Mouse (Mus musculus) lung, embryonic 15.5 days (tissue): Measurements from ENCODE around the gene Tmprss9. TPM values are rescaled to one million over a fixed set of nuclear protein-coding genes. Genes with fewer than 3 reads are reported as not detected.

Experiments
- ATAC-seq: fragments of 200-750 bp; cut with Nextera tagmentation; 2 replicates; pipeline ENCODE4 v1.8.0; 2017; ENCODE audit warnings: moderate number of reproducible peaks, borderline replicate concordance; ENCODE audit not compliant: low FRiP score, low TSS enrichment; ENCODE audit errors: extremely low read depth
- H3K27ac ChIP-seq: fragments of 300-500 bp; sonication (generic); 2 replicates; pipeline ENCODE4 v1.5.1; 2015; ENCODE audit warnings: moderate library complexity, mild to moderate bottlenecking, inconsistent platforms
- H3K27me3 ChIP-seq: fragments of 300-500 bp; sonication (generic); 2 replicates; pipeline ENCODE4 v1.6.1; 2015; ENCODE audit warnings: inconsistent platforms
- H3K36me3 ChIP-seq: fragments of 300-500 bp; sonication (generic); 2 replicates; pipeline ENCODE4 v1.6.1; 2015; ENCODE audit warnings: inconsistent platforms
- H3K4me1 ChIP-seq: fragments of 300-500 bp; sonication (generic); 2 replicates; pipeline ENCODE4 v1.6.1; 2015; ENCODE audit warnings: inconsistent platforms
- H3K4me2 ChIP-seq: fragments of 300-500 bp; sonication (generic); 2 replicates; pipeline ENCODE4 v1.6.1; 2015; ENCODE audit warnings: inconsistent platforms, mild to moderate bottlenecking, moderate library complexity
- H3K4me3 ChIP-seq: fragments of 300-500 bp; sonication (generic); 2 replicates; pipeline ENCODE4 v1.5.1; 2015; ENCODE audit warnings: mild to moderate bottlenecking, inconsistent platforms
- H3K9ac ChIP-seq: fragments of 300-500 bp; sonication (generic); 2 replicates; pipeline ENCODE4 v1.6.1; 2015; ENCODE audit warnings: inconsistent platforms
- H3K9me3 ChIP-seq: fragments of 300-500 bp; sonication (generic); 2 replicates; pipeline ENCODE4 v1.6.1; 2016; ENCODE audit warnings: inconsistent platforms
- WGBS: fragments of 180-500 bp; shearing (Covaris S2); methylation state at CpG from one replicate; pipeline ENCODE4 v1.1.7; 2015; 5-methylcytosine and 5-hydroxymethylcytosine counted together
- polyA plus RNA-seq: library from polyadenylated mRNA; unstranded; fragments of >200 nt; fragmentation: Nextera tagmentation; extraction: Ambion mirVana; gene quantifications from 2 replicates; pipeline ENCODE4 v1.2.1, GENCODE M21; 2015

The Tmprss9 gene
- polyA plus RNA-seq, 1 experiment from 2014 or later, result not detected

DNA sequence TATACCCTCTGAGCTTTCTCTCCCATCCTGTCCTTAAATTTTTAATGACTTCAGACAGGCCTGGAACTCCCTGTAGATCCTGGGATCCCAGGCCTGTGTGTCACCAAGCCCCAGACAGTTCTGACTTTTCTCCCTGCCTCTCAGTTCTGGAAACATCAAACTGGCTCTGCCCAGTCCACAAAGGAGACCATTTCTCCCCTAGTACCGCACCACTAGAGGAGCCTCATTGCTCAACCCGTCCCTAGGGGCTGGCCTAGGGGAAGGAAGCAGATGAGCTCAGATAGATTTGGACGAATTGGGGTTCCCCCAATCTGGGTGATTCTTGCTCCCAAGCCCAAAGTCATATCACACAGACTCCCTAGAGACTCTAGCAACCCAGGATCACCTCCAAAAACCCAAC lies 63.6 kb downstream of the Tmprss9 start:
- H3K4me2 ChIP-seq, result peak overlapping the region; percentile 79
- no peak overlapping the region for H3K4me3 ChIP-seq
- H3K4me1 ChIP-seq, result peaks cover 86% of the 10 kb centered on the region
- no peak overlapping the region for H3K9ac ChIP-seq
- 13% methylated on average over 3 of the region's 3 CpGs for WGBS
- no peaks in the 10 kb centered on the region for H3K36me3 ChIP-seq
- H3K9me3 ChIP-seq, result no peaks in the 10 kb centered on the region
- H3K27ac ChIP-seq, result 0 out of 2 replicates have a peak overlapping the region, but pooled peaks have one; percentile 15
- peaks cover 30% of the 10 kb centered on the region for H3K27me3 ChIP-seq
- ATAC-seq, result no peak

DNA sequence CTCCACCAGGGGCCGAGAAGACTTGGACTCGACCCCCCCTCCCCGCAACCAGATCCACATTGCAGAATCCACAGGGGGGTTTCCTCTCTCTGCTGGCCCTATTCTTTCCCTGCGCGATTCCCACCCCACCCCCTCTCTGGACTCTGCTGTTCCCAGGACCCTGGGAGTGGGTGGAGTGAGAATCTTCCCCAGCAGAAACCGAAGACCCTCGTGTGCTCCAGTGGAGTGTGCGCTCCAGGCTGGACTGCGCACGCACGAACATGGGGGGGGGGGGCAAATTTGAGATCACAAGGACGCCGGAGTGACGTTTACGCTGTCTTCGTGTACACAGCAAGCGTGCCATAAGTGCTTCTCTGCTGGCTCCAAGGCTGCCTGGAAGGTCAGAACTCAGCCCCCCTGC lies 64.0 kb downstream of the Tmprss9 start:
- Histone ChIP-seq H3K36me3 (no peaks in the 10 kb centered on the region), H3K4me1 (peaks cover 90% of the 10 kb centered on the region), H3K9me3 (no peaks in the 10 kb centered on the region), H3K4me2 (peak overlapping the region; percentile 79), H3K27me3 (peaks cover 30% of the 10 kb centered on the region), H3K27ac (peak overlapping the region; percentile 75), H3K4me3 (peak overlapping the region; percentile 38), H3K9ac (peak overlapping the region; percentile 39; the same call in 1 of the 2 replicates)
- ATAC-seq, result no peak
- WGBS, result 2% methylated on average over 17 of the region's 17 CpGs

DNA sequence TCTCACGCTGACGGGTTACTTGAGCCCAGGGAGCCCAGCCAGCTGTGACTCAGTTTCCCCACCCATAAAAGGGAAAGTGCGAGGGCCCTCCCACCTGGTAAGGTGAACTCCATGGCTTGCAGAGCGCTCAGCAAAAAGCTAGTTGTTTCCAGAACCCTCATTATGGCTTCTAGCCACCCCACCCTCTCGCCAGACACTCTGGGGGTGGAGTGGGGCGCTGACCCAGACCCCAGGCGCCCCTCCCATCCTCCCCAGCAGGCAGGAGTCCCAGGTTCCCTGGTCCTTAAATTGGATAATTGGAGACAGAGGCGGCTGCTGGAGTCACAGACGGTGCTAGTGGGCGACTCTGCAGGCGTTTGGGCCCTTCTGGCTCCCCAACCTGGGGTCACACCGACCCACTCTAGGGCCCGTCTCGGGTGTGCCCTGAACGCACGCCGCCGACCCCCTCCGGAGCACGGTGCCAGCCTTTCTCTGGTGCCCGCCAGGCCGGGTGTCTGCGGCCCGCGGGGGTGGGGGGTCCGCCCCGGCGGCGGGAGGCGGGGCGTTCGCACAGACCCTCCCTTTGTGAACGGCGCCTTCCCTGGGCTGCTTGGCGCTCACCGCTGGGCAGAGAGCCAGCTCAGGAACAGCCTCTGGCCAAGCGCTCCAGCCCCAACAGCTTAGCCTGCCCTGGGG lies 64.6 kb downstream of the Tmprss9 start:
- 2% methylated on average over 37 of the region's 37 CpGs for WGBS
- H3K9me3 ChIP-seq, result no peaks in the 10 kb centered on the region

GRCm38 (mm10) chr10:80936810-80937164 lies 65.1 kb downstream of the Tmprss9 start:
- H3K4me1 ChIP-seq, result peaks cover 83% of the 10 kb centered on the region
- H3K36me3 ChIP-seq, result no peaks in the 10 kb centered on the region
- H3K27me3 ChIP-seq, result peaks cover 24% of the 10 kb centered on the region
- 8% methylated on average over 6 of the region's 6 CpGs for WGBS
- H3K4me2 ChIP-seq, result peak overlapping the region; percentile 79
- H3K9me3 ChIP-seq, result no peaks in the 10 kb centered on the region
- H3K27ac ChIP-seq, result peak overlapping the region; percentile 75
- ATAC-seq, result no peak
- H3K4me3 ChIP-seq, result peak overlapping the region; percentile 38
- no peak overlapping the region for H3K9ac ChIP-seq

More for the DNA sequence above, 64.6 kb downstream of the Tmprss9 start:
- H3K27ac ChIP-seq, result peak overlapping the region; percentile 75
- peak; percentile 23; the same call in 1 of the 2 replicates for ATAC-seq
- H3K4me2 ChIP-seq, result peak overlapping the region; percentile 79
- H3K4me3 ChIP-seq, result peak overlapping the region; percentile 38
- no peaks in the 10 kb centered on the region for H3K36me3 ChIP-seq
- H3K27me3 ChIP-seq, result peaks cover 29% of the 10 kb centered on the region
- H3K9ac ChIP-seq, result peak overlapping the region; percentile 39
- H3K4me1 ChIP-seq, result peaks cover 88% of the 10 kb centered on the region

- H3K27me3 ChIP-seq, result peaks cover 20% of the 10 kb centered on the region
- peak overlapping the region; percentile 75 for H3K27ac ChIP-seq
- no peaks in the 10 kb centered on the region for H3K36me3 ChIP-seq
- H3K4me2 ChIP-seq, result peak overlapping the region; percentile 79
- 29% methylated on average over 8 of the region's 8 CpGs for WGBS
- no peak overlapping the region for H3K4me3 ChIP-seq
- H3K4me1 ChIP-seq, result peaks cover 74% of the 10 kb centered on the region
- ATAC-seq, result peak; percentile 23
- no peaks in the 10 kb centered on the region for H3K9me3 ChIP-seq
- H3K9ac ChIP-seq, result no peak overlapping the region
These were observed 66.0 kb downstream of the Tmprss9 start for GRCm38 (mm10) chr10:80937646-80938045.

- peak overlapping the region; percentile 15 for H3K9ac ChIP-seq
- 12% methylated on average over 15 of the region's 15 CpGs for WGBS
These were observed 67.3 kb downstream of the Tmprss9 start for GRCm38 (mm10) chr10:80938831-80939550.

DNA sequence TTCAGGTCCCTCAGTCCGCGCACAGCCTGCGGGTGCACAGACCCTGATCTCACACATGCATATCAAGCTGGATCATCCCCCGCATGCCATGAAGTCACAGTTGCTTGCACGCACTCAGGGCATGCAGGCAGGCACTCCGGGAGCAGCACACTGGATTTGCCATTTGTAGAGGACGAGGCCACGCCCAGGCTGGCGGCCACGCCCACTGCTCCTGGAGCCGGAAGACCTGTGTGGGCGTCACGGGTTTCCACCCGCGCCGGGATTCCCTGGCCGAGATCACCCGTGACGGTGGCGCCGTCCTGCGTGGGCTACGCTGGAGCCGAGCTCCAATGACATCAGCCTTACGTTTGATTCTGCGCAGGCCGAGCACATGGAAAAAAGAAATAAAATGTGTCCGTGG lies 68.0 kb downstream of the Tmprss9 start:
- peak overlapping the region; percentile 83 for H3K27ac ChIP-seq
- H3K4me1 ChIP-seq, result peaks cover 60% of the 10 kb centered on the region
- peak overlapping the region; percentile 15 for H3K9ac ChIP-seq
- H3K9me3 ChIP-seq, result no peaks in the 10 kb centered on the region
- H3K27me3 ChIP-seq, result 0 out of 2 replicates have a peak, but pooled peaks cover under 1% of the 10 kb centered on the region
- peak overlapping the region; percentile 63 for H3K4me2 ChIP-seq
- 3% methylated on average over 28 of the region's 28 CpGs for WGBS
- no peaks in the 10 kb centered on the region for H3K36me3 ChIP-seq
- H3K4me3 ChIP-seq, result peak overlapping the region; percentile 33
- peak; percentile 37; the same call in 1 of the 2 replicates for ATAC-seq

More at GRCm38 (mm10) chr10:80938831-80939550, 67.3 kb downstream of the Tmprss9 start:
- Histone ChIP-seq H3K4me2 (peak overlapping the region; percentile 63), H3K4me1 (peaks cover 61% of the 10 kb centered on the region), H3K27ac (peak overlapping the region; percentile 83), H3K36me3 (no peaks in the 10 kb centered on the region), H3K9me3 (no peaks in the 10 kb centered on the region), H3K4me3 (peak overlapping the region; percentile 33), H3K27me3 (peaks cover 7% of the 10 kb centered on the region; the same call in 1 of the 2 replicates)
- peak; percentile 11; the same call in 1 of the 2 replicates for ATAC-seq

GRCm38 (mm10) chr10:80940320-80940987 lies 68.8 kb downstream of the Tmprss9 start:
- ATAC-seq, result 0 out of 2 replicates have a peak, but pooled peaks have one; percentile 11
- H3K27ac ChIP-seq, result peak overlapping the region; percentile 83
- H3K9me3 ChIP-seq, result no peaks in the 10 kb centered on the region
- H3K4me3 ChIP-seq, result peak overlapping the region; percentile 33; the same call in 1 of the 2 replicates
- H3K4me1 ChIP-seq, result peaks cover 56% of the 10 kb centered on the region
- H3K27me3 ChIP-seq, result no peaks in the 10 kb centered on the region
- H3K4me2 ChIP-seq, result peak overlapping the region; percentile 63
- 0 out of 2 replicates have a peak overlapping the region, but pooled peaks have one; percentile 15 for H3K9ac ChIP-seq
- H3K36me3 ChIP-seq, result no peaks in the 10 kb centered on the region
- WGBS, result 17% methylated on average over 8 of the region's 8 CpGs

DNA sequence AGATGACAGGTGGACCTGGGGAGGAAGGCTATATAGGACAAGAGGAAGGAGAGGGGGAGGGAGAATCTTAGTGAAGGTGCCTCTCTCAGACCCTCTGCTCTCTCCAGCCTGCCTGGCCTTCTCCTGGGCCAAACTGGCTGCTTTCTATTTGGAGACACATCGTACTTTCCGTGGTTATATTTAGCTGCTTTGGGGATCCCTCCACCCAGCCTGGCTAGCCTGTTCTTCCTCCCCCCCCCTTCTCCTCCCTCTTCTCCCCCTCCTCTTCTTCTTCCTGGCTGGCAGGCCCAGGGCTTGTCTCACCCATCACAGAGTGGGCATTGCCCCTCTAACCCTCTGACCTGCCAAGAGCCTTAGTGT lies 69.3 kb downstream of the Tmprss9 start:
- no peak for ATAC-seq
- Histone ChIP-seq H3K9ac (no peak overlapping the region), H3K4me1 (peaks cover 51% of the 10 kb centered on the region), H3K27me3 (no peaks in the 10 kb centered on the region), H3K27ac (peak overlapping the region; percentile 83), H3K4me3 (no peak overlapping the region), H3K4me2 (peak overlapping the region; percentile 63; the same call in 1 of the 2 replicates), H3K9me3 (no peaks in the 10 kb centered on the region), H3K36me3 (no peaks in the 10 kb centered on the region)
- 22% methylated on average over 2 of the region's 2 CpGs for WGBS

- Histone ChIP-seq H3K4me3 (no peak overlapping the region), H3K36me3 (no peaks in the 10 kb centered on the region), H3K27ac (no peak overlapping the region), H3K4me2 (no peak overlapping the region), H3K27me3 (no peaks in the 10 kb centered on the region), H3K4me1 (peaks cover 46% of the 10 kb centered on the region), H3K9ac (no peak overlapping the region), H3K9me3 (no peaks in the 10 kb centered on the region)
- ATAC-seq, result no peak
- WGBS, result 55% methylated on average over 8 of the region's 8 CpGs
These were observed 71.3 kb downstream of the Tmprss9 start for GRCm38 (mm10) chr10:80942919-80943318.

DNA sequence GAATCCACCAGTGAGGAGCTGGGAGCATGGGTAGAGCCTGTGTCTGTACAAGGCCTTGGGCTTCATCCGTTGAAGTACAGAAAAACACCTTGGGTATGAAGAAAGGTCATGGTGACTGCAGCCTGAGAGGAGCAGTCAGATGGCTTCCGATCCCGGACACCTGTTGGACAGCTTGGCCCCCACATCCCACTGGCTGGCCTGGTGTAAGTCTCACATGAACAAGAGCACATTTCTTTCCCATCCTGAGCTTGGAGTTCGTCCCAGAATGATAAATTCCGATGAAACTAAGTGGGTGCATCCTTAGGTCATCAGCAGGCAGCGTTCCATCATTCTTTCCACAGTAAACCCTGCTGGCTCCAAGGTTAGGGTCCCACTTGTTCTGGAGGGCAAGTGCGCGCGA lies 72.1 kb downstream of the Tmprss9 start:
- Histone ChIP-seq H3K9ac (no peak overlapping the region), H3K9me3 (no peaks in the 10 kb centered on the region), H3K4me3 (no peak overlapping the region), H3K36me3 (no peaks in the 10 kb centered on the region), H3K4me2 (no peak overlapping the region), H3K4me1 (peaks cover 46% of the 10 kb centered on the region), H3K27me3 (no peaks in the 10 kb centered on the region), H3K27ac (no peak overlapping the region)
- WGBS, result 41% methylated on average over 9 of the region's 9 CpGs
- no peak for ATAC-seq
